Mouse (Mus musculus) B cell, adult 62 days (primary cell): ENCODE measurements around the gene Vmn1r230. TPM values are rescaled to one million over a fixed set of nuclear protein-coding genes. Genes with fewer than 3 reads are reported as not detected.

Experiments used
- total RNA-seq: library from RNA; stranded (reverse); gene quantifications from 4 replicates; pipeline ENCODE4 v1.2.4, GENCODE M21; 2023

Vmn1r230 gene
- total RNA-seq, result not detected in 4 replicates

DNA sequence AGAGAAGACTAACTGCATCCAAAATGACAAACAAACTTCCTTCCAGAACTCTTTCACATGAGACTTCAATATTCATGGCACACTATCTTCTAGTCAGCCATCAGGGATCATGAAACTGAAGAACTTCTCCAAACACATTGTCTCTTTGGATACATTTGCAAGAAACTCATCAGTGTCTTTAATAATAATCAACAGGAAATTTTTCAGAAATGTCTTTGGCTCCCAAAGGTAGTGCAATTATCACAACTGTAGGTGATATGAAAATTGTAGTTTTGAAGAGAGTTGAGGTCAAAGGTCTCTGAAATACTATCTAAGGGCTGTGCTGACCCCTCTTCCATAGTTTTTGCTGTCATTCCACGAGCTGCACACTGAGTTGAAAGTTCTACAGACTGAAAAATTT is at the start of gene Vmn1r230:
TSS of gene Vmn1r230 (plus strand) at position 301 of the 400 bp plus-strand sequence.

GRCm38 (mm10) chr17:20811255-20811654 is 29.0 kb upstream of the Vmn1r230 start, which contains the start of gene Vmn1r229:
Gene Vmn1r229 (plus strand): TSS chr17:20811555.

Other genes with a start within 250 kb of the Vmn1r230 start
- not detected in 4 replicates for gene Vmn2r110, start 244.0 kb upstream of the Vmn1r230 start, total RNA-seq
- gene Fpr-rs3, start 215.6 kb upstream of the Vmn1r230 start, total RNA-seq, result not detected in 4 replicates
- not detected in 4 replicates for gene Vmn1r226, start 157.6 kb upstream of the Vmn1r230 start, total RNA-seq
- gene Vmn1r227, start 110.6 kb upstream of the Vmn1r230 start, total RNA-seq, result not detected in 4 replicates
- gene Vmn1r228, start 54.3 kb upstream of the Vmn1r230 start, total RNA-seq, result not detected in 4 replicates
- 0.06 TPM in 2 of 4 replicates, not detected in the others for gene Vmn1r229, start 28.9 kb upstream of the Vmn1r230 start, total RNA-seq
- not detected in 4 replicates for gene Vmn1r231, start 64.6 kb downstream of the Vmn1r230 start, total RNA-seq
- gene Vmn1r232, start 79.3 kb downstream of the Vmn1r230 start, total RNA-seq, result not detected in 4 replicates
- gene Ppp2r1a, start 104.9 kb downstream of the Vmn1r230 start, total RNA-seq, result 284 to 340 TPM (median 294 TPM) in 4 replicates
- gene Vmn1r233, start 156.0 kb downstream of the Vmn1r230 start, total RNA-seq, result not detected in 4 replicates
- 12.4 to 18.2 TPM (median 14.1 TPM) in 4 replicates for gene Zfp160, start 168.5 kb downstream of the Vmn1r230 start, total RNA-seq